In the genomic region with DNA sequence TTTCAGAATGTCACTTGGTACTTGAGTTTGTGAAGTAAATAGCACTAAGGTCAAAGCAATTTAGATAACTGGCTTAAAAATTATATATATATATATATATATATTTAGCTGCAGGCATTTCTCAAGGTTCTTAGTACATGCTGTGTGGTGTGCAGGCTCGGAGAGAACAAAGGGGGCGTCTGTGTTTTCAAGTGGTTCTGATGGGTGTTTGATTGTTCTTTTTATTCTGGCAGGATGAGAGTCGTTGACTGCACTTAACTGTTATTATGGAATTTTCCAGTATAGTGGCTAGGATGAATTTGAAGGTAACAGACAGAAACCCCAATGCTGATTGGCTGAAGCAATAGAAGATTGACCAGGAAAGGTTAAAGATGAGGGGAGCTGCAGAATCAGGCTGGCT, we compare ENCODE assay signal across 21 mouse cellular contexts. TPM values are rescaled to one million over a fixed set of nuclear protein-coding genes. Genes with fewer than 3 reads are reported as not detected.
DNase-seq lines count a peak whose midpoint lies in the region; ATAC-seq and TF ChIP-seq lines count a peak whose summit lies in the region.
"Had no signal": no experiment of that assay in that cellular context is flagged by ENCODE, and none has a peak within 500 bp of the region (broad histone marks: within the 10 kb centered on the region; RNA-seq: fewer than 3 reads in every experiment).

No protein-coding gene starts in this region.

- no peak overlapping the region for H3K9ac ChIP-seq in lung, embryonic 14.5 days
- peak overlapping the region; percentile 70; the same call in 1 of the 2 replicates for H3K9ac ChIP-seq in CH12.LX (ENCODE audit: insufficient read depth, low read depth)
- no peak overlapping the region for H3K9ac ChIP-seq in intestine, postnatal 0 days (ENCODE audit: low read depth, low read length)
- H3K9ac ChIP-seq: embryonic facial prominence, embryonic 12.5 days; forebrain, postnatal 0 days; heart, embryonic 13.5 days; hindbrain, embryonic 15.5 days had no signal

- WGBS in lung, embryonic 14.5 days, result 46% methylated on average over 3 of the region's 3 CpGs
- WGBS in intestine, postnatal 0 days, result 18% methylated on average over 3 of the region's 3 CpGs

- TF ChIP-seq EP300 in CH12.LX (IDR thresholded peaks at IDR 0.05; ENCODE audit: low read length), result no peak

- peaks cover 12% of the 10 kb centered on the region for H3K79me2 ChIP-seq in CH12.LX (replicated peaks; ENCODE audit: control insufficient read depth, extremely low read depth, insufficient read depth, poor library complexity, severe bottlenecking)

- H3K4me3 ChIP-seq in lung, embryonic 14.5 days (ENCODE audit: low read depth, low read length), result no peak overlapping the region
- no peak overlapping the region for H3K4me3 ChIP-seq in CH12.LX (replicated peaks in 1 of 3; ENCODE audit: low read depth in 2 of 3, low read length in 2 of 3, poor library complexity in 1 of 3)
- H3K4me3 ChIP-seq in intestine, postnatal 0 days (ENCODE audit: low read depth, low read length), result peak overlapping the region; percentile 14; the same call in 1 of the 2 replicates
- H3K4me3 ChIP-seq: embryonic facial prominence, embryonic 12.5 days; heart, embryonic 13.5 days; hindbrain, embryonic 15.5 days had no signal

- H3K27me3 ChIP-seq in lung, embryonic 14.5 days (ENCODE audit: insufficient read depth, low read length), result no peaks in the 10 kb centered on the region
- no peaks in the 10 kb centered on the region for H3K27me3 ChIP-seq in CH12.LX (replicated peaks)
- no peaks in the 10 kb centered on the region for H3K27me3 ChIP-seq in intestine, postnatal 0 days (replicated peaks; ENCODE audit: control insufficient read depth, insufficient read depth, low read length)
- H3K27me3 ChIP-seq: embryonic facial prominence, embryonic 12.5 days; heart, embryonic 13.5 days; hindbrain, embryonic 15.5 days had no signal

- no peaks in the 10 kb centered on the region for H3K9me3 ChIP-seq in lung, embryonic 14.5 days (ENCODE audit: low read depth, low read length)
- no peaks in the 10 kb centered on the region for H3K9me3 ChIP-seq in CH12.LX (replicated peaks; ENCODE audit: low read length)
- no peaks in the 10 kb centered on the region for H3K9me3 ChIP-seq in intestine, postnatal 0 days (ENCODE audit: control insufficient read depth)
- H3K9me3 ChIP-seq: embryonic facial prominence, embryonic 12.5 days; G1E; heart, embryonic 13.5 days; hindbrain, embryonic 15.5 days had no signal

- no peak overlapping the region for H3K4me2 ChIP-seq in lung, embryonic 14.5 days
- H3K4me2 ChIP-seq in CH12.LX (ENCODE audit: insufficient read depth, low read depth, poor library complexity, severe bottlenecking), result peak overlapping the region; percentile 82
- H3K4me2 ChIP-seq in intestine, postnatal 0 days (replicated peaks; ENCODE audit: low read depth), result peak overlapping the region; percentile 55
- H3K4me2 ChIP-seq: embryonic facial prominence, embryonic 12.5 days; heart, embryonic 13.5 days; hindbrain, embryonic 15.5 days had no signal

- no peak for TF ChIP-seq RAD21 in CH12.LX (IDR thresholded peaks at IDR 0.05; ENCODE audit: low read depth, low read length)

- peaks cover 16% of the 10 kb centered on the region for H3K4me1 ChIP-seq in lung, embryonic 14.5 days (ENCODE audit: insufficient read depth)
- H3K4me1 ChIP-seq in CH12.LX (ENCODE audit: control insufficient read depth in 1 of 2, insufficient read depth in 2 of 2), result peaks cover 22 to 94% of the 10 kb centered on the region in 2 experiments
- peaks cover 13% of the 10 kb centered on the region for H3K4me1 ChIP-seq in intestine, postnatal 0 days (replicated peaks; ENCODE audit: control insufficient read depth, insufficient read depth, low read length)
- H3K4me1 ChIP-seq: embryonic facial prominence, embryonic 12.5 days; hindbrain, embryonic 15.5 days had no signal

- TF ChIP-seq CTCF in lung, embryonic 14.5 days (IDR thresholded peaks at IDR 0.05; ENCODE audit: low read depth), result no peak
- no peak for TF ChIP-seq CTCF in CH12.LX (conservative IDR thresholded peaks at IDR 0.05 in 1 of 2, IDR thresholded peaks at IDR 0.05 in 1 of 2; ENCODE audit: low read depth in 2 of 2, low read length in 2 of 2)
- no peak for TF ChIP-seq CTCF in intestine, postnatal 0 days (IDR thresholded peaks at IDR 0.05; ENCODE audit: low read depth)

- TF ChIP-seq POLR2A in CH12.LX (IDR thresholded peaks at IDR 0.05; ENCODE audit: low read depth, low read length), result no peak

- no peak for DNase-seq in lung, embryonic 14.5 days
- DNase-seq in lung, postnatal 10 days, result no peak
- no peak for DNase-seq in CH12.LX (ENCODE audit: extremely low read depth)
- DNase-seq in R1 (ENCODE audit: low read depth, low spot score), result peak; percentile 35
- no peak for DNase-seq in right cerebral cortex, postnatal 25 days
- no peak for DNase-seq in yolk sac, embryonic 10.5 days (ENCODE audit: low spot score)
- DNase-seq: adrenal gland, postnatal 14 days; cerebellum, adult 11-12 months; cerebellum, adult 9-10 months; cerebellum, postnatal 25 days; forebrain, postnatal 0 days; gastrocnemius, postnatal 36 days; heart, adult 11 months; heart, postnatal 36 days had no signal

- peak overlapping the region; percentile 44; the same call in 1 of the 2 replicates for H3K27ac ChIP-seq in lung, embryonic 14.5 days (ENCODE audit: low read depth)
- peak overlapping the region; percentile 58; the same call in 1 of the 2 replicates for H3K27ac ChIP-seq in CH12.LX (ENCODE audit: insufficient read depth, low read depth)
- no peak overlapping the region for H3K27ac ChIP-seq in intestine, postnatal 0 days (ENCODE audit: low read depth, low read length)
- H3K27ac ChIP-seq: embryonic facial prominence, embryonic 12.5 days; heart, embryonic 13.5 days; hindbrain, embryonic 15.5 days had no signal

- in situ Hi-C loops in CH12.LX (cut with MboI; ENCODE audit: low pct_ligation_motif_present, low pct_unique_long_range_greater_than_20kb, low sequenced_read_pairs), result loop anchor here (25.0 kb wide), 1 partner anchor 1038 kb away; no protein-coding TSS in a partner anchor

- no peak for ATAC-seq in lung, embryonic 14.5 days (ENCODE audit: insufficient read depth)
- ATAC-seq in intestine, postnatal 0 days, result no peak
- ATAC-seq: activated CD4-positive, CD25-positive, alpha-beta regulatory T cell, adult 4 months; forebrain, postnatal 0 days had no signal

- dilution Hi-C loops in CH12.LX (cut with MboI; ENCODE audit: extremely low pct_ligation_motif_present, extremely low pct_unique_long_range_greater_than_20kb, low sequenced_read_pairs), result no loop called here

- no peaks in the 10 kb centered on the region for H3K36me3 ChIP-seq in lung, embryonic 14.5 days (ENCODE audit: insufficient read depth)
- H3K36me3 ChIP-seq in CH12.LX (replicated peaks in 1 of 2; ENCODE audit: control insufficient read depth in 1 of 2, insufficient read depth in 1 of 2, low read length in 1 of 2), result peaks cover 0 to under 1% of the 10 kb centered on the region in 2 experiments
- H3K36me3 ChIP-seq in intestine, postnatal 0 days (ENCODE audit: control insufficient read depth, insufficient read depth), result no peaks in the 10 kb centered on the region
- H3K36me3 ChIP-seq: embryonic facial prominence, embryonic 12.5 days; G1E; heart, embryonic 13.5 days; hindbrain, embryonic 15.5 days had no signal

TF ChIP-seq in CH12.LX, 34 proteins besides CTCF, POLR2A, EP300 and RAD21:
- no peak for TF ChIP-seq SIN3A (IDR thresholded peaks at IDR 0.05; ENCODE audit: low read length)
- no peak for TF ChIP-seq ELF1 (IDR thresholded peaks at IDR 0.05; ENCODE audit: low read depth, low read length)
- no peak for TF ChIP-seq GABPA (IDR thresholded peaks at IDR 0.05; ENCODE audit: insufficient replicate concordance, low read depth, low read length)
- TF ChIP-seq MEF2A (IDR thresholded peaks at IDR 0.05; ENCODE audit: borderline replicate concordance, low read depth, low read length), result no peak
- no peak for TF ChIP-seq HCFC1 (IDR thresholded peaks at IDR 0.05; ENCODE audit: low read depth, low read length)
- TF ChIP-seq ZNF384 (IDR thresholded peaks at IDR 0.05; ENCODE audit: low read depth, low read length), result no peak
- TF ChIP-seq USF2 (conservative IDR thresholded peaks at IDR 0.05; ENCODE audit: low read depth, low read length), result no peak

RNA-seq across cellular contexts. Expression of a gene that starts 33.6 kb away (rescaled TPM):
- 37.8 and 38.5 TPM in 2 replicates for polyA plus RNA-seq in lung, embryonic 14.5 days (2014; fragmentation: Nextera tagmentation; extraction: Ambion mirVana)
- total RNA-seq in CH12.LX (2012; rRNA removed) (32.2 and 35.8 TPM in 2 replicates), CH12.LX (2014; rRNA removed) (22.2 and 23.1 TPM in 2 replicates)
- polyA plus RNA-seq in CH12.LX (2012; ENCODE audit: insufficient read length, low read depth), result 42.8 and 50.2 TPM in 2 replicates
- 8.2 and 8.6 TPM in 2 replicates for polyA plus RNA-seq in intestine, postnatal 0 days (2015; fragmentation: Nextera tagmentation; extraction: Ambion mirVana)
- polyA plus RNA-seq: C2C12, G1E had no signal
